Mouse (Mus musculus) left cerebral cortex, postnatal 4 days (tissue): ENCODE measurements around the gene Ifng. TPM values are rescaled to one million over a fixed set of nuclear protein-coding genes. Genes with fewer than 3 reads are reported as not detected.
"Not testable (repeated sequence)": the region's sequence is repeated elsewhere in the genome, so short reads cannot be mapped to it uniquely, and the experiment has no call there.

Experiments used
- DNase-seq: peaks from one replicate; pipeline ENCODE4 v3.0.0-alpha.2; 2022
- intact Hi-C: fragments of 180-260 bp; cut with DNase I; formaldehyde crosslinking; loops from one replicate; pipeline ENCODE4 v1.15.1; 2025
- total RNA-seq, 2 experiments: library from RNA; stranded (reverse); gene quantifications; 2 replicates each; pipeline ENCODE4 v1.2.3; 2021

Ifng gene
- total RNA-seq, result not detected

- intact Hi-C loops, result no loop called here
- no peak for DNase-seq
These were observed at the start of gene Ifng for GRCm38 (mm10) chr10:118440742-118441240. Gene Ifng (plus strand): TSS chr10:118441046.

- intact Hi-C loops, result no loop called here
- DNase-seq, result no peak
These were observed 40.9 kb upstream of the Ifng start for GRCm38 (mm10) chr10:118399917-118400316.

- intact Hi-C loops, result no loop called here
These were observed 34.2 kb upstream of the Ifng start for GRCm38 (mm10) chr10:118406463-118407221.

GRCm38 (mm10) chr10:118411377-118411776, 29.5 kb upstream of the Ifng start:
- intact Hi-C loops, result no loop called here
- no peak for DNase-seq

More at GRCm38 (mm10) chr10:118406463-118407221, 34.2 kb upstream of the Ifng start:
- DNase-seq, result no peak

- DNase-seq, result no peak
- intact Hi-C loops, result no loop called here
These were observed 28.1 kb upstream of the Ifng start for GRCm38 (mm10) chr10:118412774-118413173.

GRCm38 (mm10) chr10:118419000-118419425, 21.8 kb upstream of the Ifng start:
- no peak for DNase-seq
- intact Hi-C loops, result no loop called here

GRCm38 (mm10) chr10:118420896-118421295, 19.9 kb upstream of the Ifng start:
- DNase-seq, result peak; percentile 24
- intact Hi-C loops, result no loop called here

GRCm38 (mm10) chr10:118435501-118435900, 5.3 kb upstream of the Ifng start:
- intact Hi-C loops, result no loop called here
- DNase-seq, result no peak

- intact Hi-C loops, result no loop called here
These were observed 1.1 kb downstream of the Ifng start for GRCm38 (mm10) chr10:118441898-118442297.

GRCm38 (mm10) chr10:118442999-118443398, 2.2 kb downstream of the Ifng start:
- intact Hi-C loops, result no loop called here
- no peak for DNase-seq

More at GRCm38 (mm10) chr10:118441898-118442297, 1.1 kb downstream of the Ifng start:
- DNase-seq, result peak; percentile 15

- intact Hi-C loops, result no loop called here
- no peak for DNase-seq
These were observed 4.2 kb downstream of the Ifng start for GRCm38 (mm10) chr10:118445021-118445420.

- DNase-seq, result no peak
- intact Hi-C loops, result no loop called here
These were observed 4.7 kb downstream of the Ifng start for GRCm38 (mm10) chr10:118445502-118445901.

GRCm38 (mm10) chr10:118445978-118446377, 5.1 kb downstream of the Ifng start:
- no peak for DNase-seq
- intact Hi-C loops, result no loop called here

- DNase-seq, result no peak
- intact Hi-C loops, result no loop called here
These were observed 10.9 kb downstream of the Ifng start for GRCm38 (mm10) chr10:118451747-118452146.

- intact Hi-C loops, result no loop called here
- DNase-seq, result no peak
These were observed 17.9 kb downstream of the Ifng start for GRCm38 (mm10) chr10:118458729-118459128.

- no peak for DNase-seq
- intact Hi-C loops, result no loop called here
These were observed 20.4 kb downstream of the Ifng start for GRCm38 (mm10) chr10:118461126-118461767.

GRCm38 (mm10) chr10:118466481-118466880, 25.6 kb downstream of the Ifng start:
- intact Hi-C loops, result no loop called here
- peak; percentile 46 for DNase-seq

GRCm38 (mm10) chr10:118469047-118469446, 28.2 kb downstream of the Ifng start:
- intact Hi-C loops, result no loop called here
- no peak for DNase-seq

- DNase-seq, result no peak
- intact Hi-C loops, result no loop called here
These were observed 29.6 kb downstream of the Ifng start for GRCm38 (mm10) chr10:118470296-118470957.

GRCm38 (mm10) chr10:118472846-118473245, 32.0 kb downstream of the Ifng start:
- DNase-seq, intact Hi-C loops: not testable (repeated sequence)

- DNase-seq, result no peak
- intact Hi-C loops, result no loop called here
These were observed 35.9 kb downstream of the Ifng start for GRCm38 (mm10) chr10:118476696-118477095.
